Mouse (Mus musculus) heart, postnatal 0 days (tissue): Measurements from ENCODE around the gene Tshr. TPM values are rescaled to one million over a fixed set of nuclear protein-coding genes. Genes with fewer than 3 reads are reported as not detected.

ENCODE experiments used
- ATAC-seq: fragments of 200-750 bp; cut with Nextera tagmentation; 2 replicates; pipeline ENCODE4 v1.8.0; 2017; ENCODE audit warnings: low read depth, moderate number of reproducible peaks, moderate library complexity; ENCODE audit not compliant: insufficient read depth
- DNase-seq: peaks from one replicate; pipeline ENCODE4 v3.0.0-alpha.2; 2016; ENCODE audit warnings: low spot score
- H3K27ac ChIP-seq: fragments of 300-500 bp; sonication (generic); 2 replicates; pipeline ENCODE4 v1.5.1; 2014; ENCODE audit warnings: low read depth, mild to moderate bottlenecking
- H3K27me3 ChIP-seq: fragments of 300-500 bp; sonication (generic); 2 replicates; pipeline ENCODE4 v1.6.1; 2014; ENCODE audit warnings: low read length, mixed read lengths; ENCODE audit not compliant: control insufficient read depth, insufficient read depth
- H3K36me3 ChIP-seq: fragments of 300-500 bp; sonication (generic); replicated peaks from 2 replicates; pipeline ENCODE4 v1.6.1; 2014; ENCODE audit warnings: low read length, mixed read lengths; ENCODE audit not compliant: control insufficient read depth, insufficient read depth
- H3K4me1 ChIP-seq: fragments of 300-500 bp; sonication (generic); 2 replicates; pipeline ENCODE4 v1.6.1; 2014; ENCODE audit warnings: antibody characterized with exemption; ENCODE audit not compliant: control insufficient read depth, insufficient read depth
- H3K4me2 ChIP-seq: fragments of 300-500 bp; sonication (generic); 2 replicates; pipeline ENCODE4 v1.6.1; 2014; ENCODE audit warnings: low read depth, mild to moderate bottlenecking, low read length, moderate library complexity
- H3K4me3 ChIP-seq: fragments of 300-500 bp; sonication (generic); 2 replicates; pipeline ENCODE4 v1.5.1; 2014; ENCODE audit warnings: low read depth, low read length
- H3K9ac ChIP-seq: fragments of 300-500 bp; sonication (generic); replicated peaks from 2 replicates; pipeline ENCODE4 v1.6.1; 2014; ENCODE audit warnings: low read depth, low read length, mixed read lengths
- H3K9me3 ChIP-seq: fragments of 300-500 bp; sonication (generic); replicated peaks from 2 replicates; pipeline ENCODE4 v1.6.1; 2016; ENCODE audit warnings: low read length; ENCODE audit not compliant: control insufficient read depth
- CTCF ChIP-seq: IDR thresholded peaks from 2 replicates; pipeline ENCODE4 v1.5.1; 2016; ENCODE audit warnings: antibody characterized with exemption, control low read depth, low read depth
- EP300 ChIP-seq: IDR thresholded peaks from 2 replicates; pipeline ENCODE4 v1.6.1; 2016; ENCODE audit warnings: antibody characterized with exemption, low read depth
- WGBS: fragments of 180-500 bp; shearing (Covaris S2); extraction: QIAGEN DNeasy Blood & Tissue Kit; methylation state at CpG from one replicate; pipeline ENCODE4 v1.1.7; 2014; 5-methylcytosine and 5-hydroxymethylcytosine counted together
- polyA plus RNA-seq: library from polyadenylated mRNA; unstranded; fragments of >200 nt; fragmentation: Nextera tagmentation; extraction: Ambion mirVana; gene quantifications from 2 replicates; pipeline ENCODE4 v1.2.1, GENCODE M21; 2015
- total RNA-seq: library from RNA; depleted of rRNA; stranded (reverse); fragments of >200 nt; gene quantifications from 2 replicates; pipeline ENCODE4 v1.2.3, GENCODE M21; 2014; ENCODE audit warnings: low replicate concordance

Tshr gene
- total and polyA plus RNA-seq, 2 experiments from 2014 or later, result 0.05 TPM; not detected in 1

- TF ChIP-seq CTCF (no peak), EP300 (no peak)
- Histone ChIP-seq H3K9ac (no peak overlapping the region), H3K4me2 (no peak overlapping the region), H3K9me3 (0 out of 2 replicates have a peak, but pooled peaks cover 4% of the 10 kb centered on the region), H3K4me1 (no peaks in the 10 kb centered on the region), H3K27me3 (no peaks in the 10 kb centered on the region), H3K36me3 (no peaks in the 10 kb centered on the region), H3K27ac (no peak overlapping the region), H3K4me3 (no peak overlapping the region)
- ATAC-seq (no peak), DNase-seq (no peak)
- WGBS, result 83% methylated on average over 13 of the region's 13 CpGs
Measured at GRCm38 (mm10) chr12:91482195-91482733, 97.9 kb downstream of the Tshr start.

GRCm38 (mm10) chr12:91486342-91486741 is 102.0 kb downstream of the Tshr start:
- WGBS, result 80% methylated on average over 4 of the region's 4 CpGs
- ATAC-seq, result no peak

GRCm38 (mm10) chr12:91488406-91488805 is 104.0 kb downstream of the Tshr start:
- Histone ChIP-seq H3K9ac (no peak overlapping the region), H3K36me3 (no peaks in the 10 kb centered on the region), H3K27me3 (no peaks in the 10 kb centered on the region), H3K4me2 (no peak overlapping the region), H3K27ac (no peak overlapping the region), H3K4me1 (no peaks in the 10 kb centered on the region), H3K9me3 (0 out of 2 replicates have a peak, but pooled peaks cover 4% of the 10 kb centered on the region), H3K4me3 (no peak overlapping the region)
- 44% methylated on average over 3 of the region's 3 CpGs for WGBS
- no peak for TF ChIP-seq CTCF
- no peak for TF ChIP-seq EP300
- ATAC-seq (no peak), DNase-seq (no peak)

More at GRCm38 (mm10) chr12:91486342-91486741, 102.0 kb downstream of the Tshr start:
- H3K9me3 ChIP-seq, result 0 out of 2 replicates have a peak, but pooled peaks cover 4% of the 10 kb centered on the region
- H3K4me3 ChIP-seq, result no peak overlapping the region
- TF ChIP-seq EP300 (no peak), CTCF (no peak)
- no peak for DNase-seq
- H3K4me2 ChIP-seq, result no peak overlapping the region
- no peaks in the 10 kb centered on the region for H3K27me3 ChIP-seq
- no peaks in the 10 kb centered on the region for H3K4me1 ChIP-seq
- no peak overlapping the region for H3K27ac ChIP-seq
- no peak overlapping the region for H3K9ac ChIP-seq
- no peaks in the 10 kb centered on the region for H3K36me3 ChIP-seq

GRCm38 (mm10) chr12:91495497-91496225 is 111.3 kb downstream of the Tshr start:
- Histone ChIP-seq H3K4me3 (no peak overlapping the region), H3K27ac (no peak overlapping the region), H3K36me3 (no peaks in the 10 kb centered on the region), H3K9me3 (no peaks in the 10 kb centered on the region), H3K9ac (no peak overlapping the region), H3K27me3 (no peaks in the 10 kb centered on the region), H3K4me2 (no peak overlapping the region), H3K4me1 (no peaks in the 10 kb centered on the region)
- TF ChIP-seq CTCF (no peak), EP300 (no peak)
- no peak for ATAC-seq
- 54% methylated on average over 11 of the region's 11 CpGs for WGBS
- no peak for DNase-seq

- H3K4me1 ChIP-seq, result no peaks in the 10 kb centered on the region
- WGBS, result 52% methylated on average over 3 of the region's 3 CpGs
- TF ChIP-seq EP300 (no peak), CTCF (no peak)
- no peak overlapping the region for H3K4me3 ChIP-seq
- H3K9me3 ChIP-seq, result no peaks in the 10 kb centered on the region
- no peaks in the 10 kb centered on the region for H3K36me3 ChIP-seq
- no peak overlapping the region for H3K9ac ChIP-seq
- no peak for ATAC-seq
- DNase-seq, result no peak
- no peaks in the 10 kb centered on the region for H3K27me3 ChIP-seq
- H3K27ac ChIP-seq, result no peak overlapping the region
- H3K4me2 ChIP-seq, result no peak overlapping the region
Measured at GRCm38 (mm10) chr12:91496226-91496558, 111.8 kb downstream of the Tshr start.
